Mouse (Mus musculus): ENCODE data around the gene Snx30. TPM values are rescaled to one million over a fixed set of nuclear protein-coding genes. Genes with fewer than 3 reads are reported as not detected.

The Snx30 gene
- polyA plus RNA-seq, 2 experiments, result 1.6 to 2.2 TPM

GRCm38 (mm10) chr4:59870859-59871591, 65.4 kb downstream of the Snx30 start:
- H3K4me3 ChIP-seq (ENCODE audit: insufficient read depth in 1 of 2, low read depth in 2 of 2, low read length in 2 of 2), result no peak overlapping the region
- no peaks in the 10 kb centered on the region for H3K9me3 ChIP-seq (ENCODE audit: control insufficient read depth, low read length)
- H3K4me1 ChIP-seq (replicated peaks; ENCODE audit: control insufficient read depth in 2 of 2, insufficient read depth in 2 of 2, low read length in 1 of 2), result peaks cover 0 to 3% of the 10 kb centered on the region in 2 experiments; a peak in 2 of 4 replicates
- ATAC-seq (ENCODE audit: insufficient read depth) (peak; percentile 41; the same call in 1 of the 2 replicates), DNase-seq (ENCODE audit: low read depth in 3 of 3, low spot score in 3 of 3) (peak; percentile 54 to 62 (median 57))
- H3K4me2 ChIP-seq (ENCODE audit: low read depth), result no peak overlapping the region
- H3K27ac ChIP-seq, result no peak overlapping the region
- 38% methylated on average over 9 of the region's 9 CpGs for WGBS (ENCODE audit: insufficient replicate concordance)
- no peaks in the 10 kb centered on the region for H3K36me3 ChIP-seq (replicated peaks; ENCODE audit: control insufficient read depth, insufficient read depth, low read depth)
- H3K27me3 ChIP-seq (ENCODE audit: control insufficient read depth, insufficient read depth, low read length), result no peaks in the 10 kb centered on the region
- TF ChIP-seq EP300 (IDR thresholded peaks at IDR 0.05; ENCODE audit: low read depth), result no peak
- TF ChIP-seq CTCF (IDR thresholded peaks at IDR 0.05; ENCODE audit: low read depth), result peak; percentile 86
- no peak overlapping the region for H3K9ac ChIP-seq (replicated peaks)

- 18% methylated on average over 6 of the region's 6 CpGs for WGBS (ENCODE audit: insufficient replicate concordance)
- no peak for ATAC-seq (ENCODE audit: insufficient read depth)
- H3K9me3 ChIP-seq (ENCODE audit: control insufficient read depth, low read length), result no peaks in the 10 kb centered on the region
These were observed 67.6 kb downstream of the Snx30 start for GRCm38 (mm10) chr4:59873240-59873639.

GRCm38 (mm10) chr4:59873830-59874229, 68.2 kb downstream of the Snx30 start:
- no peak overlapping the region for H3K4me2 ChIP-seq (ENCODE audit: low read depth)
- peaks cover 0 to 3% of the 10 kb centered on the region in 2 experiments; a peak in 2 of 4 replicates for H3K4me1 ChIP-seq (replicated peaks; ENCODE audit: control insufficient read depth in 2 of 2, insufficient read depth in 2 of 2, low read length in 1 of 2)
- H3K27ac ChIP-seq, result no peak overlapping the region
- 29% methylated on average over 5 of the region's 5 CpGs for WGBS (ENCODE audit: insufficient replicate concordance)
- H3K4me3 ChIP-seq (ENCODE audit: insufficient read depth in 1 of 2, low read depth in 2 of 2, low read length in 2 of 2), result no peak overlapping the region
- DNase-seq (ENCODE audit: low read depth in 3 of 3, low spot score in 3 of 3) (no peak), ATAC-seq (ENCODE audit: insufficient read depth) (no peak)
- TF ChIP-seq CTCF (IDR thresholded peaks at IDR 0.05; ENCODE audit: low read depth) (peak; percentile 11; the same call in 1 of the 2 replicates), EP300 (IDR thresholded peaks at IDR 0.05; ENCODE audit: low read depth) (no peak)
- H3K9ac ChIP-seq (replicated peaks), result no peak overlapping the region
- H3K27me3 ChIP-seq (ENCODE audit: control insufficient read depth, insufficient read depth, low read length), result no peaks in the 10 kb centered on the region
- no peaks in the 10 kb centered on the region for H3K9me3 ChIP-seq (ENCODE audit: control insufficient read depth, low read length)
- H3K36me3 ChIP-seq (replicated peaks; ENCODE audit: control insufficient read depth, insufficient read depth, low read depth), result no peaks in the 10 kb centered on the region

More at GRCm38 (mm10) chr4:59873240-59873639, 67.6 kb downstream of the Snx30 start:
- TF ChIP-seq EP300 (IDR thresholded peaks at IDR 0.05; ENCODE audit: low read depth) (0 out of 2 replicates have a peak, but pooled peaks have one; percentile 23), CTCF (IDR thresholded peaks at IDR 0.05; ENCODE audit: low read depth) (no peak)
- peaks cover 0 to 3% of the 10 kb centered on the region in 2 experiments; a peak in 2 of 4 replicates for H3K4me1 ChIP-seq (replicated peaks; ENCODE audit: control insufficient read depth in 2 of 2, insufficient read depth in 2 of 2, low read length in 1 of 2)
- no peak overlapping the region for H3K27ac ChIP-seq
- no peak overlapping the region for H3K9ac ChIP-seq (replicated peaks)
- no peak overlapping the region for H3K4me3 ChIP-seq (ENCODE audit: insufficient read depth in 1 of 2, low read depth in 2 of 2, low read length in 2 of 2)
- H3K36me3 ChIP-seq (replicated peaks; ENCODE audit: control insufficient read depth, insufficient read depth, low read depth), result no peaks in the 10 kb centered on the region
- DNase-seq (ENCODE audit: low read depth in 3 of 3, low spot score in 3 of 3), result no peak
- H3K27me3 ChIP-seq (ENCODE audit: control insufficient read depth, insufficient read depth, low read length), result no peaks in the 10 kb centered on the region
- no peak overlapping the region for H3K4me2 ChIP-seq (ENCODE audit: low read depth)

GRCm38 (mm10) chr4:59876570-59876969, 70.9 kb downstream of the Snx30 start:
- H3K4me3 ChIP-seq (ENCODE audit: insufficient read depth in 1 of 2, low read depth in 2 of 2, low read length in 2 of 2), result no peak overlapping the region
- no peaks in the 10 kb centered on the region for H3K9me3 ChIP-seq (ENCODE audit: control insufficient read depth, low read length)
- no peak overlapping the region for H3K27ac ChIP-seq
- H3K4me1 ChIP-seq (replicated peaks; ENCODE audit: control insufficient read depth in 2 of 2, insufficient read depth in 2 of 2, low read length in 1 of 2), result peaks cover 0 to 3% of the 10 kb centered on the region in 2 experiments; a peak in 2 of 4 replicates
- H3K4me2 ChIP-seq (ENCODE audit: low read depth), result no peak overlapping the region
- H3K36me3 ChIP-seq (replicated peaks; ENCODE audit: control insufficient read depth, insufficient read depth, low read depth), result no peaks in the 10 kb centered on the region; the same call in 1 of the 2 replicates
- TF ChIP-seq EP300 (IDR thresholded peaks at IDR 0.05; ENCODE audit: low read depth) (no peak), CTCF (IDR thresholded peaks at IDR 0.05; ENCODE audit: low read depth) (no peak)
- no peak for ATAC-seq (ENCODE audit: insufficient read depth)
- 72% methylated on average over 6 of the region's 6 CpGs for WGBS (ENCODE audit: insufficient replicate concordance)
- no peak overlapping the region for H3K9ac ChIP-seq (replicated peaks)
- no peak for DNase-seq (ENCODE audit: low read depth in 3 of 3, low spot score in 3 of 3)
- no peaks in the 10 kb centered on the region for H3K27me3 ChIP-seq (ENCODE audit: control insufficient read depth, insufficient read depth, low read length)

GRCm38 (mm10) chr4:59877025-59877424, 71.4 kb downstream of the Snx30 start:
- no peak for TF ChIP-seq CTCF (IDR thresholded peaks at IDR 0.05; ENCODE audit: low read depth)
- TF ChIP-seq EP300 (IDR thresholded peaks at IDR 0.05; ENCODE audit: low read depth), result no peak
- Histone ChIP-seq H3K4me2 (ENCODE audit: low read depth) (no peak overlapping the region), H3K27me3 (ENCODE audit: control insufficient read depth, insufficient read depth, low read length) (no peaks in the 10 kb centered on the region), H3K27ac (no peak overlapping the region), H3K4me1 (replicated peaks; ENCODE audit: control insufficient read depth in 2 of 2, insufficient read depth in 2 of 2, low read length in 1 of 2) (peaks cover 0 to 3% of the 10 kb centered on the region in 2 experiments; a peak in 2 of 4 replicates), H3K9ac (replicated peaks) (no peak overlapping the region), H3K4me3 (ENCODE audit: insufficient read depth in 1 of 2, low read depth in 2 of 2, low read length in 2 of 2) (no peak overlapping the region), H3K9me3 (ENCODE audit: control insufficient read depth, low read length) (no peaks in the 10 kb centered on the region), H3K36me3 (replicated peaks; ENCODE audit: control insufficient read depth, insufficient read depth, low read depth) (no peaks in the 10 kb centered on the region; the same call in 1 of the 2 replicates)
- ATAC-seq (ENCODE audit: insufficient read depth) (no peak), DNase-seq (ENCODE audit: low read depth in 3 of 3, low spot score in 3 of 3) (no peak)
- 61% methylated on average over 2 of the region's 2 CpGs for WGBS (ENCODE audit: insufficient replicate concordance)

Measured in liver, embryonic 14.5 days (tissue).